Mouse (Mus musculus) midbrain, embryonic 10.5 days (tissue): ENCODE results near the gene AY358078. TPM values are rescaled to one million over a fixed set of nuclear protein-coding genes. Genes with fewer than 3 reads are reported as not detected.
"Not testable (repeated sequence)": the region's sequence is repeated elsewhere in the genome, so short reads cannot be mapped to it uniquely, and the experiment has no call there.

Source experiments
- DNase-seq: peaks from one replicate; pipeline ENCODE4 v3.0.0-alpha.2; 2017; ENCODE audit warnings: low spot score
- H3K27ac ChIP-seq: fragments of 300-500 bp; sonication (generic); replicated peaks from 2 replicates; pipeline ENCODE4 v1.5.1; 2016; ENCODE audit warnings: mild to moderate bottlenecking
- H3K27me3 ChIP-seq: fragments of 300-500 bp; sonication (generic); 2 replicates; pipeline ENCODE4 v1.6.1; 2016; ENCODE audit warnings: low read depth, mild to moderate bottlenecking; ENCODE audit not compliant: poor library complexity, severe bottlenecking
- H3K36me3 ChIP-seq: fragments of 300-500 bp; sonication (generic); 2 replicates; pipeline ENCODE4 v1.6.1; 2016; ENCODE audit warnings: mild to moderate bottlenecking, moderate library complexity
- H3K4me1 ChIP-seq: fragments of 300-500 bp; sonication (generic); 2 replicates; pipeline ENCODE4 v1.6.1; 2016
- H3K4me3 ChIP-seq: fragments of 300-500 bp; sonication (generic); 2 replicates; pipeline ENCODE4 v1.5.1; 2016; ENCODE audit warnings: mild to moderate bottlenecking, moderate library complexity
- H3K9me3 ChIP-seq: fragments of 300-500 bp; sonication (generic); replicated peaks from 2 replicates; pipeline ENCODE4 v1.6.1; 2016; ENCODE audit warnings: mild to moderate bottlenecking
- WGBS: fragments of 180-500 bp; shearing (Covaris S2); methylation state at CpG from one replicate; pipeline ENCODE4 v1.1.7; 2016; 5-methylcytosine and 5-hydroxymethylcytosine counted together
- microRNA-seq: library from miRNA; unstranded; fragments of <30 nt; microRNA quantifications from one replicate; pipeline ENCODE4, GENCODE M21; 2017
- polyA plus RNA-seq: library from polyadenylated mRNA; unstranded; fragments of >200 nt; fragmentation: Nextera tagmentation; extraction: Ambion mirVana; gene quantifications from 2 replicates; pipeline ENCODE4 v1.2.1, GENCODE M21; 2016

The AY358078 gene
- polyA plus RNA-seq, 1 experiment from 2014 or later, result not detected

GRCm38 (mm10) chr14:51842250-51842649, 42.4 kb downstream of the AY358078 start:
- Histone ChIP-seq H3K4me1 (no peaks in the 10 kb centered on the region), H3K27me3 (no peaks in the 10 kb centered on the region), H3K4me3 (no peak overlapping the region), H3K36me3 (no peaks in the 10 kb centered on the region), H3K9me3 (no peaks in the 10 kb centered on the region), H3K27ac (no peak overlapping the region)
- no peak for DNase-seq
- 86% methylated on average over 1 of the region's 1 CpGs for WGBS

- Histone ChIP-seq H3K4me1 (no peaks in the 10 kb centered on the region), H3K27ac (no peak overlapping the region), H3K4me3 (no peak overlapping the region), H3K27me3 (no peaks in the 10 kb centered on the region), H3K9me3 (no peaks in the 10 kb centered on the region), H3K36me3 (no peaks in the 10 kb centered on the region)
- DNase-seq, result no peak
- 98% methylated on average over 2 of the region's 2 CpGs for WGBS
Observed at GRCm38 (mm10) chr14:51842781-51843180, 42.9 kb downstream of the AY358078 start.

- H3K27me3 ChIP-seq, result no peaks in the 10 kb centered on the region
- H3K4me1 ChIP-seq, result no peaks in the 10 kb centered on the region
- DNase-seq, result no peak
- no peaks in the 10 kb centered on the region for H3K9me3 ChIP-seq
- no peaks in the 10 kb centered on the region for H3K36me3 ChIP-seq
- no peak overlapping the region for H3K4me3 ChIP-seq
- no peak overlapping the region for H3K27ac ChIP-seq
Observed at GRCm38 (mm10) chr14:51843882-51844281, 44.0 kb downstream of the AY358078 start.

GRCm38 (mm10) chr14:51846566-51846965, 46.7 kb downstream of the AY358078 start:
- no peak overlapping the region for H3K27ac ChIP-seq
- no peaks in the 10 kb centered on the region for H3K36me3 ChIP-seq
- no peaks in the 10 kb centered on the region for H3K27me3 ChIP-seq
- no peak for DNase-seq
- 77% methylated on average over 3 of the region's 3 CpGs for WGBS
- H3K9me3 ChIP-seq, result no peaks in the 10 kb centered on the region
- no peaks in the 10 kb centered on the region for H3K4me1 ChIP-seq
- no peak overlapping the region for H3K4me3 ChIP-seq

- not testable (repeated sequence) for H3K4me1 ChIP-seq, H3K36me3 ChIP-seq, H3K27me3 ChIP-seq, H3K4me3 ChIP-seq, H3K9me3 ChIP-seq, H3K27ac ChIP-seq
- peak; percentile 28 for DNase-seq
- WGBS, result 54% methylated on average over 3 of the region's 3 CpGs
Observed at GRCm38 (mm10) chr14:51851006-51851405, 51.2 kb downstream of the AY358078 start.

- no peak for DNase-seq
- Histone ChIP-seq H3K4me1 (no peaks in the 10 kb centered on the region), H3K4me3 (no peak within 1 kb of the TSS)
Observed at GRCm38 (mm10) chr14:51853399-51853798, 53.6 kb downstream of the AY358078 start, which contains the start of gene Ear6. Gene Ear6, plus strand, starts transcription at chr14:51853699.

GRCm38 (mm10) chr14:51855280-51855679, 55.4 kb downstream of the AY358078 start:
- H3K27me3 ChIP-seq, H3K36me3 ChIP-seq, H3K9me3 ChIP-seq, DNase-seq, H3K27ac ChIP-seq, H3K4me1 ChIP-seq, H3K4me3 ChIP-seq: not testable (repeated sequence)
- WGBS, result 89% methylated on average over 7 of the region's 7 CpGs

More at GRCm38 (mm10) chr14:51853399-51853798, 53.6 kb downstream of the AY358078 start, which contains the start of gene Ear6:
- H3K27me3 ChIP-seq, result no peaks in the 10 kb centered on the region
- H3K27ac ChIP-seq, result no peak within 1 kb of the TSS
- H3K9me3 ChIP-seq, result no peaks in the 10 kb centered on the region
- H3K36me3 ChIP-seq, result no peaks in the 10 kb centered on the region

- H3K36me3 ChIP-seq, H3K27me3 ChIP-seq, H3K4me1 ChIP-seq, H3K27ac ChIP-seq, H3K4me3 ChIP-seq, H3K9me3 ChIP-seq: not testable (repeated sequence)
- DNase-seq, result peak; percentile 25
- WGBS, result 14% methylated on average over 1 of the region's 1 CpGs
Observed at GRCm38 (mm10) chr14:51863603-51864002, 63.8 kb downstream of the AY358078 start.

- Histone ChIP-seq H3K9me3 (no peaks in the 10 kb centered on the region), H3K4me3 (no peak overlapping the region), H3K27ac (no peak overlapping the region), H3K36me3 (no peaks in the 10 kb centered on the region), H3K4me1 (no peaks in the 10 kb centered on the region), H3K27me3 (no peaks in the 10 kb centered on the region)
- no peak for DNase-seq
- 81% methylated on average over 2 of the region's 2 CpGs for WGBS
Observed at GRCm38 (mm10) chr14:51870756-51871155, 70.9 kb downstream of the AY358078 start.

- H3K4me3 ChIP-seq, result no peak overlapping the region
- H3K27me3 ChIP-seq, result no peaks in the 10 kb centered on the region
- DNase-seq, result no peak
- no peaks in the 10 kb centered on the region for H3K4me1 ChIP-seq
- 86% methylated on average over 9 of the region's 9 CpGs for WGBS
- no peak overlapping the region for H3K27ac ChIP-seq
- H3K9me3 ChIP-seq, result no peaks in the 10 kb centered on the region
- no peaks in the 10 kb centered on the region for H3K36me3 ChIP-seq
Observed at GRCm38 (mm10) chr14:51871741-51872140, 71.9 kb downstream of the AY358078 start.

Small RNA genes within 50 kb of the gene (microRNA-seq; reads per million reads assigned to microRNA genes)
- not detected for gene Gm27375

Other genes with a start within 250 kb of the AY358078 start
- gene Gm5622, start 247.3 kb upstream of the AY358078 start, polyA plus RNA-seq, result not detected in 2 replicates
- not detected in 2 replicates for gene Gm17175, start 226.0 kb upstream of the AY358078 start, polyA plus RNA-seq
- gene Gm17174, start 207.9 kb upstream of the AY358078 start, polyA plus RNA-seq, result not detected in 2 replicates
- not detected in 2 replicates for gene Gm17078, start 188.7 kb upstream of the AY358078 start, polyA plus RNA-seq
- not detected in 2 replicates for gene Gm4181, start 164.4 kb upstream of the AY358078 start, polyA plus RNA-seq
- gene Gm17079, start 104.6 kb upstream of the AY358078 start, polyA plus RNA-seq, result not detected in 2 replicates
- not detected in 2 replicates for gene Gm5800, start 82.9 kb upstream of the AY358078 start, polyA plus RNA-seq
- gene Ang4, start 26.5 kb upstream of the AY358078 start, polyA plus RNA-seq, result not detected in 2 replicates
- not detected in 2 replicates for gene Ear6, start 53.7 kb downstream of the AY358078 start, polyA plus RNA-seq
- 40.6 and 46.3 TPM in 2 replicates for gene Mettl17, start 84.8 kb downstream of the AY358078 start, polyA plus RNA-seq
- 0.58 and 0.65 TPM in 2 replicates for gene Slc39a2, start 92.8 kb downstream of the AY358078 start, polyA plus RNA-seq
- 8.4 and 11.1 TPM in 2 replicates for gene Ndrg2, start 114.1 kb downstream of the AY358078 start, polyA plus RNA-seq
- gene Tppp2, start 118.4 kb downstream of the AY358078 start, polyA plus RNA-seq, result not detected in 2 replicates
- gene Rnase13, start 122.7 kb downstream of the AY358078 start, polyA plus RNA-seq, result not detected in 2 replicates
- gene Arhgef40, start 184.7 kb downstream of the AY358078 start, polyA plus RNA-seq, result 85.4 and 99.8 TPM in 2 replicates
- 0.67 and 1.2 TPM in 2 replicates for gene Tmem253, start 215.6 kb downstream of the AY358078 start, polyA plus RNA-seq
- 89.4 and 96.6 TPM in 2 replicates for gene Zfp219, start 220.7 kb downstream of the AY358078 start, polyA plus RNA-seq
- gene Olfr221, start 242.4 kb downstream of the AY358078 start, polyA plus RNA-seq, result not detected in 2 replicates